Mouse (Mus musculus): ENCODE measurements around the gene Znrf2. TPM values are rescaled to one million over a fixed set of nuclear protein-coding genes. Genes with fewer than 3 reads are reported as not detected.
A peak's percentile ranks its signal among the peaks of the same experiment; 100 is the strongest.

Gene Znrf2
- polyA plus RNA-seq, 1 experiment from 2014 or later: 2.9 TPM

DNA sequence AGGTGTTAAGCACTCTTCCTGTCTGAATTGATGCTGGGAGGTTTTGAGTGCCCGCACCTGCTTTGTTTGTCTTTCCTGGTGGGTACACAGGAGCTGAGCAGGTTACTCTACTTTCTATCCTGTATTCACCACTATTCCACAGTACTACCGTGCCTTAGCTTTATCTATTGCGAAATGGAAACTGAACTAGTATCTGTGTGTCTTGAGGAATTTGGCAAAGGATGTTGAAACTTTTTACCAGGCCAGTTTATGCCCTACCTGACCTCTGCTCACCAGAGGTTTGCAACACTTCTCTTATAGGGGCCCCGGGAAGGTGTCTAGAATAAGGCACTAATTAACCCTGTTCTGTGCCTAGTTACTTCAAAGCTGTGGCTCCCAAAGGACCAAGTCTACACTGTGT, 27.6 kb upstream of the Znrf2 start:
- Histone ChIP-seq H3K36me3 (no peaks in the 10 kb centered on the region), H3K4me3 (no peak overlapping the region), H3K27ac (no peak overlapping the region), H3K9me3 (no peaks in the 10 kb centered on the region), H3K4me1 (no peaks in the 10 kb centered on the region), H3K27me3 (ENCODE audit: insufficient read depth, poor library complexity, severe bottlenecking) (no peaks in the 10 kb centered on the region)
- DNase-seq (ENCODE audit: low spot score): no peak
- WGBS: 83% methylated on average over 4 of the region's 4 CpGs

DNA sequence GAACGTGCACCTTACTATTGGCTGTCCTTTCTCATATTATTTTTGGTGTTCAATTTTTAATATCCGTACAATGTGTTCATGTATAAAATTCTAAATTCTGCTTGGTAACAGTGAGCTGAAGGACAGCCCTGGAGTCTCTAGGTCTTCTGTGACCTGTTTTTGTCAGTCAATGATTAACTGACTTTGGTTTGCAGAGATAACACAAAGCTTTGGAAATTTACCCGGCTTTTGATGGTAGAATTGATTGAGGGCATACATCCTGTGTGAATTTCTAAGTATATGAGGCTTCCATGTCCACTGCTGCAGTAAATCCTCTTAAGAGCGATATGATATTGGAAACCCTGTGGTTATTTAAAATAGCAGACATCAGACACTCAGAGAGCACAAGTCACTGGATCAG, 26.6 kb upstream of the Znrf2 start:
- Histone ChIP-seq H3K36me3 (no peaks in the 10 kb centered on the region), H3K4me1 (no peaks in the 10 kb centered on the region), H3K27ac (no peak overlapping the region), H3K27me3 (ENCODE audit: insufficient read depth, poor library complexity, severe bottlenecking) (no peaks in the 10 kb centered on the region), H3K9me3 (no peaks in the 10 kb centered on the region), H3K4me3 (no peak overlapping the region)
- 76% methylated on average over 4 of the region's 4 CpGs for WGBS
- no peak for DNase-seq (ENCODE audit: low spot score)

DNA sequence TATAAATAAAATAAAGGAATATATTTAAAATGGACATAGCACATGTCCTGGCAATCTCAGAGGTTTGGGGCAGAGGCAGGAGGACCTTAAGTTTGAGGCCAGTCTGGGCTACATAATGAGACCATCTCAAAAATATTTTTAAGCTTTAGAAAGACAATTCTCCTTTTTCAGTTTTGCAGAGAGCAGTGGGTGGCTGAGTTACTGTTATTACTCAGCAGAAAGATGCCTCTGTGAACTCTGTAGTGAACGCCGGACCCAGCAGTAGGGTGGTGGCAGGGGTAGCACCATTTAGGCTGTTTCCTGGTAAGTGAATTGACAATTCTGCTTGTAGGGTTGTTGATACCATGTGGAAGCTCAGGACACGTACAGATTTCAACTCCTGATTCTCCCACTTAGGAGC, 22.9 kb upstream of the Znrf2 start:
- H3K4me3 ChIP-seq: no peak overlapping the region
- H3K36me3 ChIP-seq: no peaks in the 10 kb centered on the region
- no peak overlapping the region for H3K27ac ChIP-seq
- DNase-seq (ENCODE audit: low spot score): peak; percentile 27
- H3K4me1 ChIP-seq: no peaks in the 10 kb centered on the region
- H3K27me3 ChIP-seq (ENCODE audit: insufficient read depth, poor library complexity, severe bottlenecking): no peaks in the 10 kb centered on the region
- no peaks in the 10 kb centered on the region for H3K9me3 ChIP-seq
- 82% methylated on average over 3 of the region's 3 CpGs for WGBS

DNA sequence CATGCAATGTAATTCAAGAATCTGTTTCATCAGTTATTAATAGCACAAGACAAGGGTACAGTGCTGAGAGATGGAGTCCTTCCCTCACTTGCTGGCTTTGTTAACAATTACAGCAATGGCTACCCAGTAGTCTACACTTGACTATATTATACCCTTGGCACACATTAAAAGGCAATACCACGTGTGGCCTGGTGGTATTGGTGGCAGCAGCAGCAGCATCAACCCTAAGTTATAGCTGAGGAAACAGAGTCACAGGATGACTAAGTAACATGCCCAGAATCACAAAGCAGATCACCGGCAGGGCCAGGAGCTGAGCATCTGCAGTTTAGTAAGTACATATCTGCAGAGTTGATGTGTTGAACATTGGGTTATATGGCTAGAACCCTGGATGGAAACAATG, 22.3 kb upstream of the Znrf2 start:
- Histone ChIP-seq H3K27ac (no peak overlapping the region), H3K4me3 (no peak overlapping the region), H3K36me3 (no peaks in the 10 kb centered on the region), H3K27me3 (ENCODE audit: insufficient read depth, poor library complexity, severe bottlenecking) (no peaks in the 10 kb centered on the region), H3K9me3 (no peaks in the 10 kb centered on the region), H3K4me1 (no peaks in the 10 kb centered on the region)
- DNase-seq (ENCODE audit: low spot score): peak; percentile 38
- 68% methylated on average over 2 of the region's 2 CpGs for WGBS

DNA sequence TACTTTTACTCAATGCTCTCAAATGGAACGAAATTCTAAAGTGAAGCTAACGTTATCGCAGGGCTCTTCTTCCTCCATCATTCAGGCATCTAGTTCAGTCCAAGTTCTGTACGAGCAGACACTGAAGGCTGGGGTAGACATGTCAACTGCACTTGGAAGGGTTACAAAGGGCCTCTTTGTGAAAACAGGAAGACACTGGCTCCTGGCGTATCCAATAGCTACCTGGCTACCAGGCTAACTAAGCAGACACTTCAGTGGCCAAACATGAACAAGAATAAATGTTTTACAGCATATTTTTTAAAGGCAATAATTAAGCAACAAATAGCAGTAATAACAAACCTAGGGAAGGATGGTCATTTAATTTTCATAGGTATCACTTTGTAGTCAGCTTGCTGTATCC, 21.7 kb upstream of the Znrf2 start:
- WGBS: 73% methylated on average over 5 of the region's 5 CpGs
- Histone ChIP-seq H3K36me3 (no peaks in the 10 kb centered on the region), H3K27ac (no peak overlapping the region), H3K27me3 (ENCODE audit: insufficient read depth, poor library complexity, severe bottlenecking) (no peaks in the 10 kb centered on the region), H3K4me3 (no peak overlapping the region), H3K4me1 (no peaks in the 10 kb centered on the region), H3K9me3 (no peaks in the 10 kb centered on the region)
- DNase-seq (ENCODE audit: low spot score): no peak

DNA sequence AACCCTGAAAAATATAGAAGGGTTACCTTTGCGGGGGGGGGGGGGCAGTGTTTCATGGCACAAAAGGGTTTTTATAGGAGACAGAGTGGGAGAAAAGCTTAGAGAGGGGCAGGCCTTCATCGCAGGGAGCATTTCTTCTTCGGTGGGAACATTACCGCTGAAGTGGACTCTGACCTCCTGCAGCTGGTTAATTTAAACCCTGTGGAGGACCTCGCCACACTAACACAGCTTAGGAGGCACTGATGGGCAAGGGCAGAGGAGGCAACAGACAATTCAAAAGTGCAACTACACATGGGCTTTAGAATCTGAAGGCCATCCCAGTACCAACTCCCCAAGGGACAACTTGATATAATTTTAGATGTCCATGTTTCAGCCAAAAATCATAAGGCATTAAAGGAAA, 20.7 kb upstream of the Znrf2 start:
- H3K27me3 ChIP-seq (ENCODE audit: insufficient read depth, poor library complexity, severe bottlenecking): no peaks in the 10 kb centered on the region
- H3K36me3 ChIP-seq: no peaks in the 10 kb centered on the region
- 73% methylated on average over 5 of the region's 5 CpGs for WGBS
- no peak overlapping the region for H3K27ac ChIP-seq
- peak; percentile 56 for DNase-seq (ENCODE audit: low spot score)
- H3K9me3 ChIP-seq: no peaks in the 10 kb centered on the region
- H3K4me3 ChIP-seq: no peak overlapping the region
- H3K4me1 ChIP-seq: no peaks in the 10 kb centered on the region

DNA sequence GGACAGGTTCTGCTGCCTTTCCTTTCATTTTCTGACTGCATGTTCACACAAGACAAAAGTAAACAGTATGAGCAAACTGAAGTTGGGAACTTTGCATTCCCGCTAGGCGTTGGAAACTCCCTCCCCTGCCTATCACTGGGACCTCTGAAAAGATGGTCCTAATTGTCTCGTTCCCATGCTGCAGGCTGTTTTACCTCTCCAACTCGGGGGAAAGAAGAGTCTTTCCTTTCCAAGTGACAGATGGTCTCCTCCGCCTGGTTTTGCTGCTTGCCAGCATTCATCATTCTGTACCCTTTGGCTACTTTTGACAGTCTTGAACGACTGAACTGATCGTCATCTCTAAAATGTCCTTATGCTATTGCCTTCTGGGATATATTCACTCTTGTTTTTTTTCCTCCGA, 14.4 kb upstream of the Znrf2 start:
- Histone ChIP-seq H3K27ac (no peak overlapping the region), H3K4me1 (0 out of 2 replicates have a peak, but pooled peaks cover 3% of the 10 kb centered on the region), H3K4me3 (no peak overlapping the region), H3K36me3 (no peaks in the 10 kb centered on the region), H3K9me3 (no peaks in the 10 kb centered on the region), H3K27me3 (ENCODE audit: insufficient read depth, poor library complexity, severe bottlenecking) (no peaks in the 10 kb centered on the region)
- 71% methylated on average over 8 of the region's 8 CpGs for WGBS
- DNase-seq (ENCODE audit: low spot score): no peak

DNA sequence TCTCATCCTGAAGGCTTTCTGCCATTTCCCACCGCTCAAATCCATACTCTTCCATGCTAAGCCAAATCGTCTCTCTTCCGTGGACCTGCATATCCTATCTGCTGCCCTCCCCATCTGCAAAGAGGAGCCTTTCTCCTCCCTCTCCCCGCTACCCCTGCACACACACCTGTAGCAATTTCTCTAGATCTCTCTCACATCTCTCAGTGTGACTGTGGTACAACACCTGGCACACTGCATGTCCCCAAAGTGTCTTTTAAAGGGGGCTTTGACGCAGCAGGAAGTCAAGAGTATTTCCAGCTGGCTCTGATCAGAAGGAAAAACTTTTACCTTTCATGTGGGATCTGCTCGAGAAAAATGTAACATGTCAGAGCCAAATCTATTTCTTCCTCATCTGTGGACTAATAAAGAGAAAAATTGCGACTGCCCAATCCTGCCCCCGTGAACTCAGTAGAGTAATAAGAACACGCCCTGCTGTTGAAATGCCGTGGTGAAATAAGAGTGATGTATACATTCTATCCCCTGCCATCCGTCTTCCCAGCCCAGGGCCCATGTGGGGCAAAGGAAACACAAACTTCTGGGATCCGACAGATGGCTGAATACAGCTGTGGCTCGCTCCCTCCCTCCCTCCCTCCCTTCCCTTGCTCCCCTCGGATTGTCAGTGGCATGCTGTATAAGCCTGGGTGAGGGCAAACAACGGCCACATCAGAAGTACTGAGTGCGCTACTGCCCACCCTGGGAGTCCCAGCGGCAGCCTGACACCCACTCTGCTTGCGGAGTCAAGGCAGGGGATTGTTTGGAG, 12.5 kb upstream of the Znrf2 start:
- no peaks in the 10 kb centered on the region for H3K27me3 ChIP-seq (ENCODE audit: insufficient read depth, poor library complexity, severe bottlenecking)
- no peak overlapping the region; the same call in 1 of the 2 replicates for H3K27ac ChIP-seq
- H3K4me3 ChIP-seq: no peak overlapping the region
- WGBS: 61% methylated on average over 18 of the region's 18 CpGs
- DNase-seq (ENCODE audit: low spot score): peak; percentile 63
- no peaks in the 10 kb centered on the region for H3K9me3 ChIP-seq
- H3K36me3 ChIP-seq: no peaks in the 10 kb centered on the region
- H3K4me1 ChIP-seq: 0 out of 2 replicates have a peak, but pooled peaks cover 3% of the 10 kb centered on the region

DNA sequence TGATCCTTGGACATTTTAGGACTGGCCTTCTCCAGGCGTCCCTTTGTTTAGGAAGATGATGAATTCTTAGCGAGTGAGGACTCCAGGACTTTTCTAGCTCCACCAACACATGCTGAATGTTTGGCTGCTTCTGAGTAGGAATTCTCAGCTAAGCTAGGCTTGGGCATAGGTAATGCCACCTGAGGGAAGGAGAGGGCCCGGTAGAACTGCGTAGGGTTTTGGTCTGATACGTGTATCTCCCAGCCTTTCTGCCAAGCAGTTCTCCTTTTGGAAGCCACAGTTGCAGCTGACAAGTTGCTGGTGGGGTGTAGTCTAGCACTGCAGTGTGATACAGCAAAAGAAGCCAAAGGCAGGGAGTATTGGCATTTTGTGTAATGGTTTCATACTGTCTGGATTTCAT, 10.9 kb upstream of the Znrf2 start:
- 83% methylated on average over 5 of the region's 5 CpGs for WGBS
- Histone ChIP-seq H3K4me1 (peaks cover 13% of the 10 kb centered on the region; the same call in 1 of the 2 replicates), H3K27ac (no peak overlapping the region), H3K36me3 (no peaks in the 10 kb centered on the region), H3K4me3 (no peak overlapping the region), H3K9me3 (no peaks in the 10 kb centered on the region), H3K27me3 (ENCODE audit: insufficient read depth, poor library complexity, severe bottlenecking) (no peaks in the 10 kb centered on the region)
- peak; percentile 42 for DNase-seq (ENCODE audit: low spot score)

DNA sequence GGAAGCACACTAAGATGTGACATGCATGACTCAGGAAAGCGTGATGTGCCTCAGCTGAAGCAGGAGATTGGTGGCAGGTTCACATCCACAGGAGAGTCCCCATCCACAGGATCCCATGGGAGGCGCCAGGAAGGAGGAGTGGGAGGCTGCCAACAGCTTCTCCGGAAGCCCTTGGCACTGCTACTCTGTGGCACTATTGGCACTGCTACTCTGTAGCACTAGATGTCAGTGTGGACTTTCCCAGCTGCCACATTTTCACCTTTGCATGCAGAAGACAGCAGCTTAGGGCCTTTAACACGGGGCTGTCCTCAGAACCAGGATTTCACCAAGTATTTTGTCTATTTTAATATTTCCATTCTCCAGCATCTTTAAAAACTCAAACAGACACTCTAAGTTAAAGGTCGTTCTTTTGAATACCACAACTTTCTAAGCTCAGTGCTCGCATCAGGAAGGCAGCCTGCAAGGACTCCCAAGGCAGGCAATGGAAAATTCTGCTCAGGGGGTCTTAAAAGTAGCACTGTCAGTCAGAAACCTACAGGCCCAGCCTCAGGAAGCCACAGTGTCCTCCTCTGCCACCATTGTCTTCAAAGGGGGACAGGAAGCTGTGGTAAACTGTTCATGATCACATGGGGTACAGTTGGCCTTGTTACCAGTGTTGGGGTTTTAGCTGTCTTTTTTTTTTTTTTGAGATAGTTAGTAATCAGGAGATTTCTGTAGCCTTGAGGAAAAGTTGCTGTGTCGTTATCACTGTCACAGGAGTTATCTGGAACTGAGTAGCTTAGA, 7.0 kb upstream of the Znrf2 start:
- Histone ChIP-seq H3K27me3 (ENCODE audit: insufficient read depth, poor library complexity, severe bottlenecking) (0 out of 2 replicates have a peak, but pooled peaks cover 5% of the 10 kb centered on the region), H3K27ac (no peak overlapping the region), H3K4me1 (peaks cover 10% of the 10 kb centered on the region; the same call in 1 of the 2 replicates), H3K36me3 (no peaks in the 10 kb centered on the region), H3K9me3 (no peaks in the 10 kb centered on the region), H3K4me3 (no peak overlapping the region)
- WGBS: 53% methylated on average over 7 of the region's 7 CpGs
- no peak for DNase-seq (ENCODE audit: low spot score)

DNA sequence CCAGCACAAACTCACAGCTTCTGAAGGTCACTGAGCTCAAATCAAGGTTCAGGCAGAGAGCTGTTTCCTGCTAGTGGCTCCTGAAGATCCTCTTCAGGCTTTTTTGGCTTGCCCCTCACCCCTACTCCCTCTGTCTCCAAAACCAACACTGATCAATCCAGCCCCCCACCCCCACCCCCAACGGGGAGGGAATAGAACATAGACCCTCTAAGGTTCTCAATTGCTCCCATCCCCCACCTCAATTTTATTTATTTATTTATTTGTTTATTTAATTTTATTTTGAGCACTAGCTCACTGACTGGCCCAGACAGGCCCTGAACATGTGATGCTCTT, 6.4 kb upstream of the Znrf2 start:
- H3K4me1 ChIP-seq: peaks cover 10% of the 10 kb centered on the region; the same call in 1 of the 2 replicates
- 48% methylated on average over 1 of the region's 1 CpGs for WGBS
- 0 out of 2 replicates have a peak, but pooled peaks cover 5% of the 10 kb centered on the region for H3K27me3 ChIP-seq (ENCODE audit: insufficient read depth, poor library complexity, severe bottlenecking)
- H3K9me3 ChIP-seq: no peaks in the 10 kb centered on the region
- H3K27ac ChIP-seq: no peak overlapping the region
- no peak for DNase-seq (ENCODE audit: low spot score)
- no peaks in the 10 kb centered on the region for H3K36me3 ChIP-seq
- H3K4me3 ChIP-seq: no peak overlapping the region

DNA sequence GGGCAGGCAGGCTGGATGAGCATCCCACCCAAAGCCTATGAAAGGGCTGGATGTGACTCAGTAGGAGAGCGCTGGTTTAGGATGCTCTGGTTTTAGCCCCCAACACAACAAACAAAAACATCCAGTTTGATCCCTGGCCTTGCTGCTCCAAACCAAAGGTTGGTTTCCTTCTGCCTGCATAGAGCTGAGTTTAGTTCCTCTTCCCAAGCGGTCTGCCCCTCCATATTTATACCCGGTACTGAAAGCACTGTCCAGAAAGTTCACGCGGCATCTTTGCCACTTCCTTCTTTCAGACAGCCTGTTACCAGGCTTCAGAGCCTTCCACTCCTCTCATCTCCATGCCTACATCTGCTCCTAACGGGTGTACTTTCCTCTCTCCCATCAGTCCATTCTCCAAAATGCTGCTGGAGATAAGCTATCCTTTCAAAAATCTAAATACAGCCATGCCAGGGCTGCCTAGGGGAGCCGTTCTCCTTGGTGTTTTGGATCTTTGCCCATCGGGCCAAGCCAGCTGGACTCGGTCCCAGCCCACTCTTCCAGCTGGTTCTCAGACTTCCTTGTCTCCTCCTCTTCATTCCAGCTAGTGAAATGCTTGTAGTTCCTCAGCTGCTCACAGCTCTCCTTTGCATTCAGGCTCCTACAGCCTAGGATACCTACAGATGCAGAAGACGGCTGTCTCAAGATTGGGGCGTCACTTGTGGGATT, 5.0 kb upstream of the Znrf2 start:
- Histone ChIP-seq H3K9me3 (no peaks in the 10 kb centered on the region), H3K4me1 (peaks cover 16% of the 10 kb centered on the region; the same call in 1 of the 2 replicates), H3K4me3 (no peak overlapping the region), H3K27ac (no peak overlapping the region), H3K27me3 (ENCODE audit: insufficient read depth, poor library complexity, severe bottlenecking) (0 out of 2 replicates have a peak, but pooled peaks cover 5% of the 10 kb centered on the region), H3K36me3 (no peaks in the 10 kb centered on the region)
- 83% methylated on average over 11 of the region's 11 CpGs for WGBS
- DNase-seq (ENCODE audit: low spot score): peak; percentile 60

DNA sequence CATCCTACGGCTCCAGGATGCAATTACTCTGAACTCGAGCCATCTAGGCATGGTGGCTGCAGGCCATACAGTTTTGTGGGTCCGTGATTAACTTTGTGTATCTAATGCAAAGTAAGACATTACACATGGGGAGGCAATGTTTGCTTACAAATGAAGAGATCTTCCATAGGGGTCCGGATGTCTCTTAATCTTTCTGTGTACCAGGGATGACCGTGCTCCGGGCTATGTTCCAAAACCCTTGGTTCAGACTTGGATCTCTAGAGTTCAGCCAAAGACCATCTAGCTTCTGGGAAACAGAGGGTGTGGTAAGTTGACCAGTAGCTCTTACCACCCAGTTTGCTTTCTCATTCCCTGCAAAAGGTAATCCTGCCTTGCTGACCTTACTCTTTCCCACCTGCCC, 4.4 kb upstream of the Znrf2 start:
- Histone ChIP-seq H3K27ac (no peak overlapping the region), H3K36me3 (no peaks in the 10 kb centered on the region), H3K4me3 (no peak overlapping the region), H3K9me3 (no peaks in the 10 kb centered on the region), H3K27me3 (ENCODE audit: insufficient read depth, poor library complexity, severe bottlenecking) (0 out of 2 replicates have a peak, but pooled peaks cover 5% of the 10 kb centered on the region), H3K4me1 (peaks cover 16% of the 10 kb centered on the region; the same call in 1 of the 2 replicates)
- no peak for DNase-seq (ENCODE audit: low spot score)
- 87% methylated on average over 6 of the region's 6 CpGs for WGBS
